ENCODE assay signal across 19 mouse cellular contexts in genomic region chr1:160854410-160854809, GRCm38 (mm10). TPM values are rescaled to one million over a fixed set of nuclear protein-coding genes. Genes with fewer than 3 reads are reported as not detected.
DNase-seq lines count a peak whose midpoint lies in the region; ATAC-seq and TF ChIP-seq lines count a peak whose summit lies in the region.
"Had no signal": no experiment of that assay in that cellular context is flagged by ENCODE, and none has a peak within 500 bp of the region (broad histone marks: within the 10 kb centered on the region; RNA-seq: fewer than 3 reads in every experiment).

No protein-coding gene starts in this region.

- peak; percentile 22 for DNase-seq in kidney, postnatal 0 days (ENCODE audit: low spot score)
- DNase-seq in 3T3-L1 (ENCODE audit: low read depth, low spot score) (peak; percentile 35), 416B (ENCODE audit: low read depth) (peak; percentile 43), adipocyte (ENCODE audit: low spot score) (peak; percentile 21)
- no peak for DNase-seq in spleen, postnatal 36 days (ENCODE audit: low spot score in 2 of 2)
- DNase-seq in limb, embryonic 10.5 days (ENCODE audit: low spot score): no peak
- DNase-seq: adrenal gland, postnatal 14 days; cerebellum, adult 11-12 months; cerebellum, postnatal 36 days; heart, postnatal 4 days; lung, adult 2 months; lung, postnatal 4 days; thymus, postnatal 14 days had no signal

- H3K4me2 ChIP-seq in kidney, postnatal 0 days (ENCODE audit: low read length): no peak overlapping the region
- H3K4me2 ChIP-seq in kidney, embryonic 16.5 days (replicated peaks; ENCODE audit: low read depth, low read length): no peak overlapping the region
- H3K4me2 ChIP-seq: heart, embryonic 15.5 days; hindbrain, embryonic 15.5 days; limb, embryonic 13.5 days had no signal

- H3K4me3 ChIP-seq in kidney, postnatal 0 days (replicated peaks; ENCODE audit: low read depth, low read length): no peak overlapping the region
- no peak overlapping the region for H3K4me3 ChIP-seq in kidney, embryonic 16.5 days (ENCODE audit: low read length)
- H3K4me3 ChIP-seq in limb, embryonic 10.5 days: no peak overlapping the region
- H3K4me3 ChIP-seq: embryonic facial prominence, embryonic 10.5 days; heart, embryonic 15.5 days; hindbrain, embryonic 15.5 days; limb, embryonic 13.5 days had no signal

- 85% methylated on average over 5 of the region's 5 CpGs for WGBS in kidney, postnatal 0 days
- WGBS in kidney, embryonic 16.5 days: 82% methylated on average over 5 of the region's 5 CpGs
- 79% methylated on average over 5 of the region's 5 CpGs for WGBS in limb, embryonic 10.5 days

- H3K27ac ChIP-seq in kidney, postnatal 0 days: no peak overlapping the region
- H3K27ac ChIP-seq in kidney, embryonic 16.5 days (ENCODE audit: low read length): no peak overlapping the region
- no peak overlapping the region for H3K27ac ChIP-seq in limb, embryonic 10.5 days
- H3K27ac ChIP-seq: embryonic facial prominence, embryonic 10.5 days; heart, embryonic 15.5 days; hindbrain, embryonic 15.5 days; limb, embryonic 13.5 days had no signal

- peak; percentile 33; the same call in 1 of the 2 replicates for TF ChIP-seq CTCF in kidney, postnatal 0 days (IDR thresholded peaks at IDR 0.05; ENCODE audit: low read depth)

- no peaks in the 10 kb centered on the region for H3K4me1 ChIP-seq in kidney, postnatal 0 days (replicated peaks; ENCODE audit: insufficient read depth, low read length)
- no peaks in the 10 kb centered on the region for H3K4me1 ChIP-seq in kidney, embryonic 16.5 days (ENCODE audit: insufficient read depth, low read length)
- no peaks in the 10 kb centered on the region for H3K4me1 ChIP-seq in limb, embryonic 10.5 days
- H3K4me1 ChIP-seq: embryonic facial prominence, embryonic 10.5 days; heart, embryonic 15.5 days; hindbrain, embryonic 15.5 days; limb, embryonic 13.5 days had no signal

- no peak for ATAC-seq in kidney, postnatal 0 days (replicated peaks; ENCODE audit: low FRiP score, low read depth)
- no peak for ATAC-seq in kidney, embryonic 16.5 days (ENCODE audit: low FRiP score, low TSS enrichment)
- ATAC-seq: intestine, embryonic 16.5 days had no signal

- H3K9me3 ChIP-seq in kidney, postnatal 0 days (replicated peaks; ENCODE audit: low read length): no peaks in the 10 kb centered on the region
- H3K9me3 ChIP-seq in kidney, embryonic 16.5 days (ENCODE audit: low read length): no peaks in the 10 kb centered on the region
- no peaks in the 10 kb centered on the region for H3K9me3 ChIP-seq in limb, embryonic 10.5 days (replicated peaks)
- H3K9me3 ChIP-seq: embryonic facial prominence, embryonic 10.5 days; heart, embryonic 15.5 days; hindbrain, embryonic 15.5 days; limb, embryonic 13.5 days had no signal

- no peak overlapping the region for H3K9ac ChIP-seq in kidney, postnatal 0 days (ENCODE audit: low read depth, low read length)
- H3K9ac ChIP-seq in kidney, embryonic 16.5 days (replicated peaks; ENCODE audit: low read length): no peak overlapping the region
- H3K9ac ChIP-seq: heart, embryonic 15.5 days; hindbrain, embryonic 15.5 days; limb, embryonic 13.5 days had no signal

- no peaks in the 10 kb centered on the region for H3K27me3 ChIP-seq in kidney, postnatal 0 days (ENCODE audit: insufficient read depth, low read length)
- no peaks in the 10 kb centered on the region for H3K27me3 ChIP-seq in kidney, embryonic 16.5 days (ENCODE audit: insufficient read depth, low read length)
- no peaks in the 10 kb centered on the region for H3K27me3 ChIP-seq in limb, embryonic 10.5 days (ENCODE audit: low read depth, poor library complexity, severe bottlenecking)
- H3K27me3 ChIP-seq: heart, embryonic 15.5 days; hindbrain, embryonic 15.5 days; limb, embryonic 13.5 days had no signal

- no peaks in the 10 kb centered on the region for H3K36me3 ChIP-seq in kidney, postnatal 0 days (ENCODE audit: insufficient read depth, low read length)
- no peaks in the 10 kb centered on the region for H3K36me3 ChIP-seq in kidney, embryonic 16.5 days (ENCODE audit: insufficient read depth, low read length)
- H3K36me3 ChIP-seq in limb, embryonic 10.5 days: no peaks in the 10 kb centered on the region
- H3K36me3 ChIP-seq: embryonic facial prominence, embryonic 10.5 days; heart, embryonic 15.5 days; hindbrain, embryonic 15.5 days; limb, embryonic 13.5 days had no signal

RNA-seq across cellular contexts. Expression of gene Rc3h1, which starts 51.8 kb away (rescaled TPM):
- polyA plus RNA-seq in kidney, postnatal 0 days (2015; fragmentation: Nextera tagmentation; extraction: Ambion mirVana): 5.9 and 6.4 TPM in 2 replicates
- polyA plus RNA-seq in kidney, embryonic 16.5 days (2015; fragmentation: Nextera tagmentation; extraction: Ambion mirVana): 7.0 and 7.6 TPM in 2 replicates
- 8.3 and 9.0 TPM in 2 replicates for polyA plus RNA-seq in limb, embryonic 10.5 days (2016; fragmentation: Nextera tagmentation; extraction: Ambion mirVana)

Comparison
In these comparisons a context has a peak if more than half of its experiments do, and no peak if none do; other contexts are left out.
1. DNase-seq: peak in kidney, postnatal 0 days (single experiment), 3T3-L1 (single experiment), 416B (single experiment) and adipocyte (single experiment); none in spleen, postnatal 36 days (0 of 2) and limb, embryonic 10.5 days (single experiment).